Mouse (Mus musculus): Measurements from ENCODE around the gene Rbm14.
"Not testable (repeated sequence)": the region's sequence is repeated elsewhere in the genome, so short reads cannot be mapped to it uniquely, and the experiment has no call there.

Gene Rbm14

GRCm38 (mm10) chr19:4812334-4812949, 1.0 kb upstream of the Rbm14 start:
- not testable (repeated sequence) for DNase-seq

GRCm38 (mm10) chr19:4811909-4812242, 442 bp upstream of the Rbm14 start:
- DNase-seq: no peak

- no peak for DNase-seq
Observed at GRCm38 (mm10) chr19:4810746-4811062, 730 bp downstream of the Rbm14 start.

GRCm38 (mm10) chr19:4810309-4810708, 1.1 kb downstream of the Rbm14 start:
- no peak for DNase-seq

- DNase-seq: no peak
Observed at GRCm38 (mm10) chr19:4803283-4803682, 8.2 kb downstream of the Rbm14 start.

GRCm38 (mm10) chr19:4802691-4803091, 8.7 kb downstream of the Rbm14 start:
- no peak for DNase-seq

- DNase-seq: no peak
Observed at GRCm38 (mm10) chr19:4799083-4799482, 12.4 kb downstream of the Rbm14 start.

GRCm38 (mm10) chr19:4797846-4798245, 13.6 kb downstream of the Rbm14 start:
- DNase-seq: peak; percentile 26

- no peak for DNase-seq
Observed at GRCm38 (mm10) chr19:4795929-4796328, 15.5 kb downstream of the Rbm14 start.

GRCm38 (mm10) chr19:4793831-4794422, 17.5 kb downstream of the Rbm14 start, which contains the start of gene Rbm4:
TSS of gene Rbm4 (minus strand) at chr19:4793901.
- peak; percentile 99 for DNase-seq

GRCm38 (mm10) chr19:4793281-4793830, 18.1 kb downstream of the Rbm14 start:
- no peak for DNase-seq

- no peak for DNase-seq
Observed at GRCm38 (mm10) chr19:4786313-4786712, 25.1 kb downstream of the Rbm14 start.

GRCm38 (mm10) chr19:4785206-4785605, 26.2 kb downstream of the Rbm14 start:
- DNase-seq: no peak

- DNase-seq: no peak
Observed at GRCm38 (mm10) chr19:4782891-4783290, 28.5 kb downstream of the Rbm14 start.

- no peak for DNase-seq
Observed at GRCm38 (mm10) chr19:4772785-4773184, 38.6 kb downstream of the Rbm14 start.

GRCm38 (mm10) chr19:4767507-4768148, 43.8 kb downstream of the Rbm14 start:
- no peak for DNase-seq

GRCm38 (mm10) chr19:4762876-4763275, 48.6 kb downstream of the Rbm14 start:
- DNase-seq: no peak

GRCm38 (mm10) chr19:4760544-4760943, 50.9 kb downstream of the Rbm14 start:
- DNase-seq: not testable (repeated sequence)

GRCm38 (mm10) chr19:4756921-4757320, 54.5 kb downstream of the Rbm14 start:
- DNase-seq: no peak

GRCm38 (mm10) chr19:4756193-4756911, 55.1 kb downstream of the Rbm14 start, which contains the start of gene Rbm4b:
TSS of gene Rbm4b (plus strand) at chr19:4756497.
- DNase-seq: peak; percentile 97

GRCm38 (mm10) chr19:4755565-4756192, 55.8 kb downstream of the Rbm14 start:
- DNase-seq: peak; percentile 90

Measured in right cerebral cortex, adult 18-20 months (tissue).